Mouse (Mus musculus): ENCODE measurements around the gene Gsdme. TPM values are rescaled to one million over a fixed set of nuclear protein-coding genes. Genes with fewer than 3 reads are reported as not detected.

The Gsdme gene
- total and polyA plus RNA-seq, 2 experiments from 2014 or later = 29.4 TPM; not detected in 1

DNA sequence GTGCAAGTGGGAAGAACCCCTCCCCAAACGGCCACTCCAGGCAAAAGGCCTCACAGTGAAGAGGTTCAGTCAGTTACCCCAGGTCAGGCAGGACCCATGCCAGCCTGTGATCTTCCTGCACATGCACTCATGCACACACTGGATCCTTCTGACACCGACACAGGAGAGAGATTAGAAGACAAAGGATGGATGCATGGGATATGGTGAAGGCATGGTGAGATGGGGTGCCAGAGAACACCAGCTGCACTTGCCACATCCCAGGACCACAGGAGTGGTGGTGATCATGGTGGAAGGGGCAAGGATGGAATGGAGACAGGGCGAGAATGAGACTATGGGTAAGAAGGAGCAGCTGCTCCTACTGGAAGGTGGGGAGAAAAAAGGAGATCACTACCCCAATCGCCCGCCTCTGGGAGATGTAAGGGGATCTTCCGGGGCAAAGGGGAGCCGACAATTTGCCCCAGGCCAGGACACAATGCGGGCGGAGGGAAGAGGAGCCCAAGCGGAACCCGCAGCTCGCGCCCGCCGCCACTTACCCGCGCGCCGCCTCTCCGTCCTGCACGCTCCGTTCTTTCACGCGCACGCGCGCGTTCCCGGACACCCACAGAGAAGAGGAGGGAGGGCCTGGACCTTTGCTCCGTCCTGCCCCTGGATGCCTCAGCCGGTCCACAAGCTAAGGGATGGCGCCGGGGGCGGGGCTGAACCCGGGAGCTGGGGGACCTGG lies 2.3 kb downstream of the Gsdme start:
- Histone ChIP-seq H3K9me3 (replicated peaks; ENCODE audit: control insufficient read depth, low read length) (no peaks in the 10 kb centered on the region), H3K4me1 (ENCODE audit: control insufficient read depth, insufficient read depth) (peaks cover 7% of the 10 kb centered on the region), H3K4me2 (ENCODE audit: low read depth, low read length) (peak overlapping the region; percentile 90), H3K9ac (replicated peaks; ENCODE audit: low read depth, low read length) (peak overlapping the region; percentile 50), H3K36me3 (replicated peaks; ENCODE audit: control insufficient read depth, insufficient read depth, low read length) (no peaks in the 10 kb centered on the region), H3K27me3 (ENCODE audit: control insufficient read depth, insufficient read depth, low read length) (no peaks in the 10 kb centered on the region), H3K27ac (ENCODE audit: low read depth) (no peak overlapping the region), H3K4me3 (ENCODE audit: low read depth, low read length) (peak overlapping the region; percentile 58)
- TF ChIP-seq CTCF (IDR thresholded peaks at IDR 0.05; ENCODE audit: low read depth) (no peak), EP300 (IDR thresholded peaks at IDR 0.05; ENCODE audit: low read depth) (no peak)
- ATAC-seq (ENCODE audit: insufficient read depth, low read depth) (peak; percentile 94), DNase-seq (ENCODE audit: low spot score) (peak; percentile 66)
- 4% methylated on average over 30 of the region's 35 CpGs for WGBS

DNA sequence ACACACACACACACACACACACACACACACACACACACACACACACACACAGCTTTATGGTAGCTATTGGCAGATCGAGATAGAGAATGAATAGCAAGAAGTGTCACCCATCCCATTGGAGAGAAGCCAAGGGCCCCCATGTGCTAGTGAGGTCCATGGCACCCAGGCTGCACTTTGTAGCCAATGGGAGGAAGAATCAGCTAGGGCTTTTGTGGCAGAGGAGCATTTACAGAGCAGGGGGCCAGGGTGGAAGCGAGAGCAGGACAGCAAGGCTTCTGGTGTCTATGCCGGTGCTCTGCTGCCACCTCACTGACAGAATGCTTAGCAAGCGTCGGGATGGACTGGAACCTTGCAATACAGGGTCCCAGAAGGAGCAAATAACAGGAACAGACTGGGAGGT lies 8.3 kb downstream of the Gsdme start:
- Histone ChIP-seq H3K9ac (replicated peaks; ENCODE audit: low read depth, low read length) (no peak overlapping the region), H3K36me3 (replicated peaks; ENCODE audit: control insufficient read depth, insufficient read depth, low read length) (no peaks in the 10 kb centered on the region), H3K27me3 (ENCODE audit: control insufficient read depth, insufficient read depth, low read length) (0 out of 2 replicates have a peak, but pooled peaks cover 2% of the 10 kb centered on the region), H3K27ac (ENCODE audit: low read depth) (no peak overlapping the region), H3K4me1 (ENCODE audit: control insufficient read depth, insufficient read depth) (no peaks in the 10 kb centered on the region), H3K4me2 (ENCODE audit: low read depth, low read length) (peak overlapping the region; percentile 43; the same call in 1 of the 2 replicates), H3K4me3 (ENCODE audit: low read depth, low read length) (no peak overlapping the region), H3K9me3 (replicated peaks; ENCODE audit: control insufficient read depth, low read length) (no peaks in the 10 kb centered on the region)
- DNase-seq (ENCODE audit: low spot score) (no peak), ATAC-seq (ENCODE audit: insufficient read depth, low read depth) (no peak)
- TF ChIP-seq EP300 (IDR thresholded peaks at IDR 0.05; ENCODE audit: low read depth) (no peak), CTCF (IDR thresholded peaks at IDR 0.05; ENCODE audit: low read depth) (peak; percentile 16; the same call in 1 of the 2 replicates)
- 45% methylated on average over 5 of the region's 5 CpGs for WGBS

DNA sequence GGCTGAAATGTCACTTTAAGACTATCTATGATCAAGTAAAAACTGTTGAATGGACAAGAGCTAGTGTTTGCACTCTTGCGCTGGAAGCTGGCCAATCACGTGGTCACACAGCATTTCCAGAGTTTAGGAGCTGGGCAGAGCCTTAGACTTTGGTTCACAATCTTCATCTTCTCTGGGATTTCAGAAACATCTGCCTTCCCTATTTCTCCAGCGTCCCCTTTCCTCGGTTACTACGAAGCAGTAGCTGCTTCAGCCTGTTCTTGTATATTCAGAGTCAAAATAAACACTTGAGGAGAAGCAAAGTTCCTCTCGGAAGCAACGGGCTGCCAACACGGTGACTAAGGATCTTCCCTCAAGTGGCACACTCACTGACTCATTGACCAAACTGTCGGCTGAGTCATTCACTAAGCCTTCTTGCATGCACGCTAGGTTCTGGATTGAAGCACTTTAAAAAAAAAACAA lies 8.9 kb downstream of the Gsdme start:
- H3K27ac ChIP-seq (ENCODE audit: low read depth) = peak overlapping the region; percentile 1; the same call in 1 of the 2 replicates
- H3K9me3 ChIP-seq (replicated peaks; ENCODE audit: control insufficient read depth, low read length) = no peaks in the 10 kb centered on the region
- no peaks in the 10 kb centered on the region for H3K36me3 ChIP-seq (replicated peaks; ENCODE audit: control insufficient read depth, insufficient read depth, low read length)
- 17% methylated on average over 10 of the region's 10 CpGs for WGBS
- H3K4me1 ChIP-seq (ENCODE audit: control insufficient read depth, insufficient read depth) = no peaks in the 10 kb centered on the region
- peak overlapping the region; percentile 43 for H3K4me2 ChIP-seq (ENCODE audit: low read depth, low read length)
- no peak overlapping the region; the same call in 1 of the 2 replicates for H3K4me3 ChIP-seq (ENCODE audit: low read depth, low read length)
- ATAC-seq (ENCODE audit: insufficient read depth, low read depth) (peak; percentile 79), DNase-seq (ENCODE audit: low spot score) (peak; percentile 81)
- H3K9ac ChIP-seq (replicated peaks; ENCODE audit: low read depth, low read length) = no peak overlapping the region
- 0 out of 2 replicates have a peak, but pooled peaks cover 2% of the 10 kb centered on the region for H3K27me3 ChIP-seq (ENCODE audit: control insufficient read depth, insufficient read depth, low read length)
- no peak for TF ChIP-seq EP300 (IDR thresholded peaks at IDR 0.05; ENCODE audit: low read depth)
- TF ChIP-seq CTCF (IDR thresholded peaks at IDR 0.05; ENCODE audit: low read depth) = no peak

- DNase-seq (ENCODE audit: low spot score) = no peak
- no peak overlapping the region for H3K9ac ChIP-seq (replicated peaks; ENCODE audit: low read depth, low read length)
- H3K4me2 ChIP-seq (ENCODE audit: low read depth, low read length) = no peak overlapping the region
- H3K4me3 ChIP-seq (ENCODE audit: low read depth, low read length) = no peak overlapping the region
- H3K9me3 ChIP-seq (replicated peaks; ENCODE audit: control insufficient read depth, low read length) = no peaks in the 10 kb centered on the region
- WGBS = 63% methylated on average over 5 of the region's 5 CpGs
- H3K27me3 ChIP-seq (ENCODE audit: control insufficient read depth, insufficient read depth, low read length) = 0 out of 2 replicates have a peak, but pooled peaks cover 2% of the 10 kb centered on the region
- H3K36me3 ChIP-seq (replicated peaks; ENCODE audit: control insufficient read depth, insufficient read depth, low read length) = no peaks in the 10 kb centered on the region
- no peak for ATAC-seq (ENCODE audit: insufficient read depth, low read depth)
- H3K4me1 ChIP-seq (ENCODE audit: control insufficient read depth, insufficient read depth) = no peaks in the 10 kb centered on the region
- no peak overlapping the region for H3K27ac ChIP-seq (ENCODE audit: low read depth)
- TF ChIP-seq EP300 (IDR thresholded peaks at IDR 0.05; ENCODE audit: low read depth) = no peak
- no peak for TF ChIP-seq CTCF (IDR thresholded peaks at IDR 0.05; ENCODE audit: low read depth)
These were observed 11.0 kb downstream of the Gsdme start for GRCm38 (mm10) chr6:50252690-50253089.

- Histone ChIP-seq H3K27me3 (ENCODE audit: control insufficient read depth, insufficient read depth, low read length) (no peaks in the 10 kb centered on the region), H3K9ac (replicated peaks; ENCODE audit: low read depth, low read length) (no peak overlapping the region), H3K36me3 (replicated peaks; ENCODE audit: control insufficient read depth, insufficient read depth, low read length) (no peaks in the 10 kb centered on the region), H3K27ac (ENCODE audit: low read depth) (no peak overlapping the region), H3K4me1 (ENCODE audit: control insufficient read depth, insufficient read depth) (no peaks in the 10 kb centered on the region), H3K9me3 (replicated peaks; ENCODE audit: control insufficient read depth, low read length) (no peaks in the 10 kb centered on the region), H3K4me2 (ENCODE audit: low read depth, low read length) (no peak overlapping the region), H3K4me3 (ENCODE audit: low read depth, low read length) (no peak overlapping the region)
- WGBS = 73% methylated on average over 4 of the region's 4 CpGs
- DNase-seq (ENCODE audit: low spot score) = no peak
- no peak for ATAC-seq (ENCODE audit: insufficient read depth, low read depth)
- TF ChIP-seq CTCF (IDR thresholded peaks at IDR 0.05; ENCODE audit: low read depth) = no peak
- no peak for TF ChIP-seq EP300 (IDR thresholded peaks at IDR 0.05; ENCODE audit: low read depth)
These were observed 15.9 kb downstream of the Gsdme start for GRCm38 (mm10) chr6:50247791-50248190.
